Mouse (Mus musculus) left cerebral cortex, adult 9 months (tissue): ENCODE data around the gene Shtn1.

Experiments
- DNase-seq, 2 experiments: peaks; one replicate each; pipeline ENCODE4 v3.0.0; 2022; ENCODE audit warnings: low spot score in 2 of 2

Shtn1 gene

DNA sequence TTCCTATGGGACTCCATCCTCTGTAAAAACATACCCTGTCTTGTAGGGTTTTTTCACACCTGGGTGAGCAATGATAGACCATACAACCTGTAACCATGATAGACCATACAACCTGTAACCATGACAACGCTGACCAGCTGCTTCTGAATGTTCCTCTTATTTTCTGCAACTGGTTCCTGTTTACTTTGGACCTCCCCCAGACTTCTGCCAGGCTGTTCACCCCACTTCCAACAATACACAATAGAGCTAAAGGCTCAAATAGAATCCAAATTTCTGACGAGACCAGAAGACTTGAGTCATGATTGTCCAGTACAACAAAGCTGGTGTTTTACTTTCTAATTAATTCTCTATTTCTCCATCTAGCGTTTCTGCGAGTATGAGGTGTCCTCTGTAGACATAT lies 23.8 kb downstream of the Shtn1 start:
- no peak for DNase-seq

DNA sequence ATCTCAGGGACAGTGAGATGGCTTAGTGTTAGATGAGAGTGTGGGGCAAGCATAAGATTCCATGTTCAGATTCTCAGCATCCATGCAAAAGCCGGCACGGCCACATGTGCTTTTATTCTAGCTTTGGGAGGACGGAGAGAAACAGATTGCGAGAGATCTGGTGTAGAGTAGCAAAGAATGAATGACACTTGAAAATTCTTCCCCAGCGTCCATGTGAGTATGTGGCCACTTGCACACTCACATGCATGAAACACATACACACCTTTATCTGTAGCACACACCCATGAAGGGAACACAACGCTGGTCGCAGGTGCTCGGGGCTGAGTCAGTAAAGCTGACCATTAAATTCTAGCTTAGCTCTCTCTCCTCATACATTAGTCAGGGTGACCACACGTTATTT lies 24.3 kb downstream of the Shtn1 start:
- no peak for DNase-seq

DNA sequence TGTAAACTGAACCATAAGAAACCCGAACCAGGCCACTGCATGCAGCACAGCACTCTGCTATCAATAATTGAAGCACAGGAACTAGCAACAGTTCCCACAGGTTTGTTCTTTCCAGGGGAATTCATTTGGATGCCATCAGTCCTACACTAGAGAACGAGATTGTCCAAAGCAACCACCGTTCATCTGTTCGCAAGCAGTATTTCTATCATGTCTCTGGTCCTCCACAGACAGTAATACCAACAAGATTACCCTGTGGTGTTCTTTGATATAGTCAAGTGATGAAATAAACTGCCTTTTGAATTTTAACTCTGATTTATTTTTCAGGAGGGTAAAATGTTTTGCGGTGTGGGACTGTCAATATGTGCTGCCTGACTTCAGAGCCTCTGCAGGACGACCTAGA lies 27.0 kb downstream of the Shtn1 start:
- no peak for DNase-seq

DNA sequence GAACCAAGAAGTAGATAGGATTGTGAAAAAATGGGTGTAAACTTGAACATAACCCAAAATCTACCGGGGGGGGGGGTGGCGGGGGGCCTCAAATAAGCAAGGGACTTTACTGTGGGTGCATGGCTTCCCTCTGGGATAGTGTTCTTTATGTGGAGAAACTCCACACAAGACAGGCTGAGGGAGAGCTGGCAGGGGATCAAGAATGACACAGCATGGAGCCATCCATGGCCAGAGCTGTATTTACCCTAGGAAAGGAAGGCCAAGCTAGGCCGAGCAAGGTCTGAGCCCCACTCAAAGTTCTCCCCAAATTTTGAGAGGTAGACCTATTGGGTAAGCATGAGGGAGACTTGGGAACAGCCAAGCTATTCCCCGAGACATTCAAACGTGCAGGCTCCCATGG lies 28.4 kb downstream of the Shtn1 start:
- no peak for DNase-seq

DNA sequence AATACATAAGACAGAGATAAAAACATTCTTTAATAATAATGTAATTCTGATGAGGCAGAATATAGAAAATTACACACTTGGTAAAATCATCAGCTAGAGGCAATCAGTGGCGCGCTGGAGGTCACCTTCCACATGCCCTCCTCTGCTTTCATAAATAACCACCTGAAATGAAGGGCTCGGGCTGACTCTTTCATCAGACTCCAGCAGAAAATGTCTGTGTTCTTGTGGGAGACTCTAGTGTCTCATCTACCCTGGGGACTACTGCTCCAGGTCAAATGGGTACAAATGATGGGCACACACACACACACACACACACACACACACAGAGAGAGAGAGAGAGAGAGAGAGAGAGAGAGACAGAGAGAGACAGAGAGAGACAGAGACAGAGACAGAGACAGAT lies 34.8 kb downstream of the Shtn1 start:
- no peak for DNase-seq

DNA sequence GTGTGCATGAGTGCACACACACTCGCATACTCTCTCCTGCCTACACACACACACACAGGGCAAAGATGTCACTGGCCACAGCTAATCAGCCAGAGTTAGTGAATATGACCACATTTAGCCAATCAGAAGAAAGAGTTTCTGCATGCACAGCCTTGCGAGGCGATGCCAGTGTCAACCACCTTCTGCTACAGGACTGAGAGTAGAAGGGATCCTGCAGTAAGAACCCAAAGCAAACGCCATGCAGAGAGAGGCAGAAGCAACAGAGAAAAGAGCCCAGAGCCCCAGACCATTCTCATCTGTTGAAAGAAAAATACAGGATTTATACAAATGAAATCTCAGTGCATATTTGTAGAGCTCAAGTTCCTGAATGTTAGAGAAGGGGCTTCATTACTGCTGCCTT lies 37.1 kb downstream of the Shtn1 start:
- DNase-seq, result no peak

DNA sequence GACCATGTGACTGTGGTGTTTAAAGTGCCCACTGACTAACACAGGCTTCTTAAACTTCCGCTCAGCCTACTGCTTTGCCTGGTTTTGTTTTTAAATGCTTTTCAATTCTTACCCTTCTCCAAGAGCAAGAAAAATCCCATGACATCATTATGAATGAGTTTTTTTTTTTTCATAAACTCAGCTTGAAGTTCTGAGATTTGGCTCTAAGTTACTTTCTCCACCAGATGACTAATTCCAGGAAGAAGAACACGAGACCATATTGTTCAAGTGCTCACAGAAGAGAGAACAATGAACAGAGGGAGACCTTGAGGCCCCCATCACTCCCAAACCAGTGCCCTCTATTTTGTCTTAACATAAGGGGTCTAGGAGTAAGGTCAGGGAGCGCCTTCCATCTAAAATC lies 39.1 kb downstream of the Shtn1 start:
- no peak for DNase-seq

DNA sequence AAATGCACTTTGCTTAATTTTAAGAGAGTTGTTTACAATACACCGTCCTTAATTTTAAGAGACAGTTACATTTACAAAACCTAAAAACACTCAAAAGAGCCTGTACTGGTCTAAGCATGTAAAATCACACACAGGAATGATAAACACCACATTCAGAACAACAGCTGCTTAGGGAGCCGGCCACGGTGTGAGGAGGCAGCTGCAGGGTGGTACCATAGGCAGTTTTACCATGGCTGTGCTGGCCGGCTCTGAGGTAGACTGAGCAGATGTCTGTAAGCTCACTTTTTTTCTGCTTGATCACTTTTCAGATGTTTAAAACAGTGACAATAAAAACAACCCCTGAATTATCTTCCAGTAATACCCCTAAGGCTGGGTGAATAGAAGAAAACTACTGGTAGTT lies 42.7 kb downstream of the Shtn1 start:
- DNase-seq, result no peak

DNA sequence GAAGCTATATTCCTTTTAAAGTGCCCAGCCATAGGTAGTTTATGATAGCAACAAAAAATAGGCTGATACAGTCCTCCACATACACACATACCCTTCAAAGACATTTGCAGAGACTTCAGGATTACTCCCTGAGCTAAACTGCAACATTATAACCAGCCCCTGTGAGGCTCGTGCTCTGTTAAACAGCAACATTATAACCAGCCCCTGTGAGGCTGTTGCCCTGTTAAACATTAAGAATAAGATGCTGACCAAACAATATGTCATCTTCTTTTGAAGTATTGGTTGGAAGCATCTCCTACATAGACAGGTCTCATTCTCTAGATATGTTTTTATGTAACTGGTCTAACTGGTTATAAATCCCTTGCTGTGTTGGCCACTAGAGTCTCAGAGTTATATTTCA lies 45.7 kb downstream of the Shtn1 start:
- DNase-seq, result no peak

DNA sequence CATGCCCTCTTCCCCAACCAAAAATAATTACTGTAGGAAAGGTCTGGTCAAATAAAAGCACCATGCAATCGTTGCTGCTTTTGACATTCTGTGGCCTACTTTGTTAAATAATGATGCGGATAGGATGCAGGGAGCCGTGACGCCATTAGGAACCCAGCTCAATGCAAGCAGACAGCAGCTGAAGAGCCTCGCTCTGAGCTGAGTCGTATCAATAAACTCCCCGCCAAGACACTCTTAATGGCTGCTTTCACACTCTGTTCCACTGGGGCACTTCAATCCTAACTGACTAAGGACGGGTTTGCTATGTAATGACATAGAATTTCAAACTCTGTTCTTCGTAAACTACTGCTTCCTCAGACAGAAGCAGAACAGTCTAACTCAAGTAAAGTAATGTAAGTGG lies 46.9 kb downstream of the Shtn1 start:
- DNase-seq, result no peak

DNA sequence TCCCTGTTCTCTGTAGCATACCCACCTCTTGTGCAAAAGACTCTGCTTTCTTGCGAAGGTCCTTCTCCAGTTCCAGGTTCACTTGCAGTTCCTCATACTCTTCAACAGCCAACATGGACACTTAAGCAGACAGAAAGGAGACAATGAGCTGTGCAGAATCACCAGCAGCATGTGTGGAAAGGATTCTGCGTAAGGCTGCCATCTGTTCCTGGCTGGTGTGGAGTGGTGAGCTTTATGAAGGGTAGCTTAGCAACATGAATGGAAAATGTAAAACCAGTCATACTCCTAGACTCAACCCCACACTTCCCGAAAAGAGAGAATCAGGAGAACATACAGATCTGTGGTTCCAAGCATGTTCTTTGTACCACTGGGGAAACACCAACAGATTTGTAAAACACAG lies 47.8 kb downstream of the Shtn1 start:
- peak in 1 of 2 experiments; percentile 72 for DNase-seq

DNA sequence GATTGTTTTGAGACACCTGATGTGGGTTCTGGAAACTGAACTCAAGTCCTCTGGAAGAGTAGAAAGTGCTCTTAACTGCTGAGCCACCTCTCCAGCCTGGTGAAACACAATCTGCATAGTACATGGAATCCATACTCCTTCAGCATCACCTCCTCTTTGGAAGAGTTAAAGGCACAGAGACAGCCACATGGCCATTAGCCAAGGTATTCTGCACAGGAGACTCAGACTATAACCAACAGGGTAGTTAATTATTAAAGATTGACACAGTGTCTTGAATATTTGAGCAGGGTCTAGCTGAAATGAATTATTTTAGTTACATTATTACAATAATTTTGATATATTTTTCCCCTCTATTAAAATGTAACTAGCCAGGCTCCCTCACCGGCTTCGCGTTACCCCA lies 52.0 kb downstream of the Shtn1 start:
- no peak for DNase-seq

DNA sequence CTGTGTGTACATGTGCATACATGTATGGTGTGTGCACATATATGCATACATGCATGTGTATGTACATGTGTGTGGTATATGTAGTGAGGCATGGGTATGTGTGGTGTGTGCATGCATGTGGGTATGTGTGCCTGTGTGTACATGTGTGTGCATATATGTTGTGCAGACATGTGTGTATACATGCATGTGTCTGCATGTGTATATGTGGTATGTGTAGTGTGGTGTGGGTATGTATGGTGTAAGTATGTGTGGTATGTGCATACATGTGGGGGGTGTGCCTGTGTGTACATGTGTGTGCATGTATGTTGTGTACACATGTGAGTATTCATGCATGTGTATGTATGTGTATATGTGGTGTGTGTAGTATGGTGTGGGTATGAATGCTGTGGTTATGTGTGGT lies 54.3 kb downstream of the Shtn1 start:
- no peak for DNase-seq

DNA sequence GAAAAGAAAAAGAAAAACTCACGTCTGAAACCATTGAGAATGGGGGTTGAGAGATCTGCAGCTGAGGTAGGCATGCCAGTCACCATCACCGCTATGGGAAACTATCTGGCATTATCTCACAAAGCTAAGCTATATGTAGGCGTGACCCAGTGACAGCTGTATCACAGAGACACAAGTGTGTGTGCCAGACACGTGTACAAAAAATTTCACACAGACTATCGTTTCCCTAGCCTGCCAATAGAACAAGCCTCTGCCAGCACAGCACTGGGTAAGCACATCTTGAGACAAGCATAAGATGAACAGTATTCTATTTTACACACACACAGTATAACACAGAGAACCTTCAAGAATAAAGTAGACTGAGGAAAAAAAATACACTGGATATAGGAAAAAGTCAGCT lies 65.1 kb downstream of the Shtn1 start:
- peak in 1 of 2 experiments; percentile 12 for DNase-seq

DNA sequence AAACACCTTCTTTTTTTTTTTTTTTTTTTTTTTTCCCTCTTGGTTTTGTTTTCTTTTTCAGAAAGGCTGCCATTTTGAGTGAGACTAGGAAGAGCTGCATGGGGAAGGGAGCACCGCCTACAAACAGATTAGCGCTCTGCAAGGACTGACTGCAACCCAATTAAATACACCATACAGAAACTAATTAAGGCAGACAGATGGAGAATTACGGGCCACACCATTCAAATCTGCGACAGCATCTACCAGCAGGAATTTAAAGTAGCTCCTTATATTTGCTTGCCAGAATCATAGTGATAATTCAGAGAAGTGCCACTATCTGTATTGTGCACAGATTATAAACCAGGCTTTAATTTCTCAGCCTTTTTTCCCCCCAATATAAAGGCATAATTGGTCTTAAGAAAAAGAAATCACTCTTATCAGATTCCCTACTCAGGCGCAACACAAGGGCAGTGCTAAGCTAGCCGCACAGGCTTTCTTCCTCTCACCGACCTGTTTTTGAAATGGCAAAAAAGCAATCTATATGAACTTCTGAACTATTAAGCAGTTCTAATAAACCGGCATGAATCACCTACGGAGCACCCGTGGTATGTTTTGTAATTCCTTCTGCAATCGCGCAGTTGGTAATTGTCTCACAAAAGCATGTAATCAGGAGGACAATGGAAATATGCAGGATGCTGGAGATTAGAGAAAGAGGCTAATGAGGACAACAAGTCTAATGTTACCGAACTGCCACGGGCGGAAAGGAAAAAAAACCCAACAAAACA lies 69.1 kb downstream of the Shtn1 start:
- peak in 1 of 2 experiments; percentile 26 for DNase-seq

DNA sequence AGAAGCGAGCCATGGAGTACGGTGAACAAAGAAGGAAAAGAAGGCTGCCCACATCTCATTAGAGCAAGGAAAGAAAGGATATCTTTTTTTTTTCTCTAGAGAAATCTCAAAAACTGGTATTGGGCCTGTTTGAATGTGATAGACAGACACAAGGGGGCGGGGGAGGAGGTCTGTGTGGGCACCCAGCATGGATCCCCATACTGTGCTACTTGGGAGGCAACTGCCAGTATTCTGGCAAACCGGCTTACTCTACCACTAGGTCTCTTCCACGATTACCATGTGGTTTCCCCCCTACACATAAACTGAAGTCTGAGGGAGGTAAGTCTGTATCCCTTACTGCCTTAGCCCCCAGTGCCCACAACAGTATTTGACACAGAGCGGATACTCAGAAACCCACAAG lies 73.1 kb downstream of the Shtn1 start:
- no peak for DNase-seq

DNA sequence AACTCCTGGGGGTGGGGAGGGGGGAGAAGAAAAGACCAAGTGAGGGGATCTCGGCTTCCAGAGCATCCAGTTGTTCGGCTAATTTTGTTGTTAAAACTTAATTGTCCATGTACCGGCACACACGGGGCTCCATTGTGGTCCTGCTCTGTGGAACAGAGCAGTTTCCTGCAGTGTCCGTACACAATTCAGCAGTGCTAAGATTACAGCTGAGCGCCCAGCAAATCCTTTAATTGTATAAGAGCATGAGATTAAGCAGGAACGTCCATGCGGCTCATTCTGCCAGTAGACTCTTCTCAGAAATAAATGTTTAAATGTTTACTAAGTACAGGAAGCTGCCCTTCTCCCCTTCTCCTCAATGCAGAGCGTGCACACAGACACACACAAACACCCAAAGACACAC lies 94.3 kb downstream of the Shtn1 start:
- DNase-seq, result no peak

DNA sequence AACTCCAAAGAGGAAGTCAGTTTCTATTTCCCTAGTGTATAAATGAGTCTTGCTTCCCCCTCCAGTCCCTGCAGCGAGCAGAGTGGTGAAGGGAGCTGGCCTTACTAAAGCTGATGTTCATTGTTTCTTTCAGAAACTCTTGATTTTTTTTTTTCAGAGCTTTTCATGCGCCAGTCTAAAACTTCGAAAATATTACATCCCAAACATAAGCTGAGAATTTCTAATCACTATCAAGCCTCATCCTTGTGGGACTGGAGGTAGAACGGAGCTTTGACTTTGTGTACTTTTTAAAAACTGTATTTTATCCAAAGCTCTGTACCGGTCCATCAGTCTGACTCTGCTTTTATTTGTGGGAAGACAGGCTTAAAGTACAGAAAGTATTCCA lies 95.9 kb downstream of the Shtn1 start:
- DNase-seq, result no peak

DNA sequence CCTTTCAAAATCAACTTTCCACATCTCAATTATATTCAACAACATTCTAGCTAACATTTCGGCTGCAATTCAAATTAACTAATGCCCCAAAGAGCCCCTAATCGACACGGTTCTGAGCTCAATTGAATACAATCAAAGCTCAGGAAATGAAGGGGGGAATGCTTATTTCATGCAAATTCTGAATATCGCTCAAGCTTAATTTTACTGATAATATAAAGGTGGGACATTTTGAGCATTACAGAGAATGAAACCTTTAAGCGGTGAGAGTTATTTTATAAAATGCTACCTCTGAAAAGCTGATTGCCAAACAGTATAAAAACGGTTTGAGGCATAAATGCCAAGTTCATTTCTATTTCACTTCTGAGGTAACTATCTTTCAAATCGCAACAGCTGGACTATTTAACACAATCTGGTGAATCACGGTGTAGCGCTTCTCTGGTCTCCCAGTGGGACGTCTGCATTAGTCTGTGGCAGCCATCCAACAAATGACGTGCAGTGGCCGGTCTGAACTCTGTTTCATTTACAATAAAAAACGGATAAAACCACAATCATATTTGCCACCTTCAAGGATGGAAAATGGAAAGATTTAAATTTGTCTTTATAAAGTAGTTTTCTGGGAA lies 96.4 kb downstream of the Shtn1 start:
- peak in 1 of 2 experiments; percentile 21 for DNase-seq

DNA sequence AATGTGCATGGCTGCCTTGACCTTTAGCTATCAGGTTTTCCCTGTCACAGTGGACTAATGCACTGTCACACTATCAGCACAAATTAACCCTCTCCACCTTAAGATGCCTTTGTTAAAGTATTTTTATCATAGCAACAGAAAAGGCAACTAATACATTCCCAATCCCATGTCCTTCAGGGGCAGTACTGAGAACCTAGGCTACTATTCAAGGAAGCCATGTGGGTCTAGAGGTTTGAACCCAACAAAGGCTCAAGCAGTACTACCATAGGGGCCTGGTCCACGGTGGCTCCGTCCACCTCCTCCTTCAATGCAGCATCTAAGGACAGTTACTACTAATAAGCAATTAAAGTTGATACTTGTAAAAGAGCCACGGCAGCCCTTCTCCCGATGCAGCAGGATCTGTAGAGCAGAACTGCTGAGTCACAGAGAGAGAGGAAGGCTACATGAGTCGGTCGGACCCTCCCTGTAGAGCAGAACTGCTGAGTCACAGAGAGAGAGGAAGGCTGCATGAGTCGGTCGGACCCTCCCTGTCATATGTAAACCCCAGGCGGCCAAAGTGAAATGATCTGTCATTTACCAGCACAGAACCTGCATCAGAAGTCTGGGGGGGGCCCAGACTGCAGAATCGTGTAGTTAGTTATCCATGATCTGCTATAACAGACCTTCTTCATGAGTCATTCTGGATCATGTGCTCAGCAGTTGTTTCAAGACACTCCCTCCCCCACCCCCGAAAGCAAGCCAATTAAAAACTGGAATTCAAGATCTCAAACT lies 97.3 kb downstream of the Shtn1 start:
- peak; percentile 31 to 47 for DNase-seq

DNA sequence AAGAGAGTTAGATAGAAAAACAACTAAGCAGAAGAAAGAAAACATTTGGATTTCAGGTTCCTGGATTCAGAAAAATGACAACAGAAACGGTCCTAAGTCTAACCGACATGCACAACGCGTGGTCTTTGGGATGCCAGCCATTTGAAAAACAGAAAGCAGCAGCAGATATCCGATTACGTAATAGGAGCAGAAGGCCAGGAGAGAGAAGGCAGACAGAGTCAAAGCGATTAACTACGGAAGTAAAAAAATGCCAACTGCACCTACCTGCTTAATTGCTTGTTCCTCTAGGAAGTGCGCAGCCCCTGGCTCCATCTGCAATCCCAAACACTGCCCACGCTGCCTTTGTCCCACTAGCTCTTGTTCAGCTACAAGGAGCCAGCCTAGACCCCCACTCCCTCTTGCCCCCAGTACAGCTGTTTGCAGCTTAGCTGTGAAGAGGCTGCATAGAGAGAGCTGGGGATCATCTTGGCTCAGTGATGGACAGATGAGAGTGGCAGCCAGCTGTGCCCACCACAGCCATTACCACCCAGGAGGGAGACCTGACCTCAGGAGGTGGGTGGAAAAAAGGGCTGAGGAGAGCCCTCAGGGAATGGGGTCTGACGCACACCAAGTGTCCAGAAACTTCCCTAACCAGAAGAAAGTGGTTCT lies 100.6 kb downstream of the Shtn1 start:
- DNase-seq, result no peak

DNA sequence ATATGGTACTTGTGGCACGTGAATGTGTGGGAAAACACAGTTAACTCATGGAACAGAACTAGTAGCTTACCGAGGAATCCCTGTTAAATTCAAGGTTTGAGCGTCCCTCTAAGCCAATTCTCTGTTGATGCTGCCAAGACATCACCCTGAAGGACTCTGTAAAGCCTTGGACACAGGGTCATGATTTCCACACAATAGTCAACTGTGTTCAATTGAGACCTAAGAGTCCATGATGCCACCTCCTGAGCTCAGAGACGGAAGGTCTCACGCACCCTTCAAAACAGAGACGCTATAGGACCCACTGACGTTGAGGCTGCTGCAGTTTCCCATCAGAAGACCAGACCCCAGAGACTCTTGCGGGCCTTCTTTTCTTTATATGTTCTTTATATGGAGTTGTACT lies 101.8 kb downstream of the Shtn1 start:
- DNase-seq, result no peak

DNA sequence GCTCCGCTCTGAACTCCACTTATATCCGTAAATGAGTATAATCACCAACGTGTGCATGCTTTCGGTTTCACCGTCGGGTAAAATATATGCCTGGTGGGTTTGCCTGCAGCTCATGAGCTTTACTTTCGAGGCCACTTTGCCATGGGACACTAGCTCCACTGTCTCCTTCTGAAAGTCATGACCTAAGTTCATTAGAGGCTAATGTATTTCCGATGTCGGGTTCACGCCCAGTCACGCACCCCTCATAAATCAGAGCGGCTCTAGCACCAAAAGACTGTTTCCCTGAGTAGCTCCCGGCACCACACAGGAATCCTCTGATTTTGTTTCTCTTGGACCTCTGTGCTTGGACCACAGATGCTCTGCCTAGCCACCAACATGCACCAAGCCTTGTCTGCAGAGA lies 105.1 kb downstream of the Shtn1 start:
- no peak for DNase-seq
